Mouse (Mus musculus) liver, embryonic 14.5 days (tissue): ENCODE results near the gene Als2cr12.

ENCODE experiments used
- CTCF ChIP-seq: IDR thresholded peaks from 2 replicates; pipeline ENCODE4 v1.5.1; 2016; ENCODE audit warnings: antibody characterized with exemption, low read depth, control low read depth
- EP300 ChIP-seq: IDR thresholded peaks from 2 replicates; pipeline ENCODE4 v1.6.1; 2016; ENCODE audit warnings: antibody characterized with exemption, low read depth

GRCm38 (mm10) chr1:58610166-58610565, 85.6 kb downstream of the Als2cr12 start:
- no peak for TF ChIP-seq EP300
- no peak for TF ChIP-seq CTCF
